Mouse (Mus musculus): ENCODE results near the gene Nr4a3. TPM values are rescaled to one million over a fixed set of nuclear protein-coding genes. Genes with fewer than 3 reads are reported as not detected.

Gene Nr4a3
- polyA plus RNA-seq (2014; fragmentation: Illumina TruSeq; extraction: RNeasy Lipid Tissue Mini Kit (QIAGEN cat#74804); ENCODE audit: low read depth, low replicate concordance): not detected

DNA sequence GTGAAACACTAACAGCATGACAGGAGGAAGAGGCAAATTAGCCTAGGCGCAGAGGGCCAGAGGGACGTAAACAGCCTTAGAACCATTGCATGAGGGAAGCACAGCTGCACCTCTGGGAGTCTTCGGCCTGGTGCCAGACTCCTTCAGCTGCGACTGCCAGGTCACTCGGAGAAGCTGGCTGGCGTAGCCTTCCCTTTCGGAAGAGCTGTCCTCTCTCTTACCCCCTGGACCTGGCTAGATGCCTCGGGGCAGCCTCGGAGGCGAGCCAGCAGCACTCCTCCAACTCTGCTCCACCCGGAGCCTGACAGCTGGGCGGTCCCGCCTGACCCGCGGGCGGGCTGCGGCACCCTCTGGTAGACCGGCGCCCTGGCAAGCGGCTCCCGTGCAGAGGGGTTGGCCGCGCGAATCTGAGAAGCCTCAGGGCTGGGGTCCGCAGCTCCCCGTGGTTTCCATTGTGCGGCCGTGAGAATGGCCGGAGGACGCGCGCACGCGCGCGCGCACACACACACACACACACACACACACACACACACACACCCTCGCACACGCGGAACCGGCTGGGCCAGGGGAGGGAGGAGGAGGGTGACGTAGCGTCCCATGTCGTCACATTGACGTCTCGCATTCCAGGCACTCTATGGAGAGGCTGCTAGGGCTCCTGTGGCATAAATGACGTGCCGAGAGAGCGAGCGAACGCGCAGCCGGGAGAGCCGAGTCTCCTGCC is at the start of gene Nr4a3:
Nr4a3 (plus strand) TSS at position 663 of the 721 bp plus-strand sequence.

DNA sequence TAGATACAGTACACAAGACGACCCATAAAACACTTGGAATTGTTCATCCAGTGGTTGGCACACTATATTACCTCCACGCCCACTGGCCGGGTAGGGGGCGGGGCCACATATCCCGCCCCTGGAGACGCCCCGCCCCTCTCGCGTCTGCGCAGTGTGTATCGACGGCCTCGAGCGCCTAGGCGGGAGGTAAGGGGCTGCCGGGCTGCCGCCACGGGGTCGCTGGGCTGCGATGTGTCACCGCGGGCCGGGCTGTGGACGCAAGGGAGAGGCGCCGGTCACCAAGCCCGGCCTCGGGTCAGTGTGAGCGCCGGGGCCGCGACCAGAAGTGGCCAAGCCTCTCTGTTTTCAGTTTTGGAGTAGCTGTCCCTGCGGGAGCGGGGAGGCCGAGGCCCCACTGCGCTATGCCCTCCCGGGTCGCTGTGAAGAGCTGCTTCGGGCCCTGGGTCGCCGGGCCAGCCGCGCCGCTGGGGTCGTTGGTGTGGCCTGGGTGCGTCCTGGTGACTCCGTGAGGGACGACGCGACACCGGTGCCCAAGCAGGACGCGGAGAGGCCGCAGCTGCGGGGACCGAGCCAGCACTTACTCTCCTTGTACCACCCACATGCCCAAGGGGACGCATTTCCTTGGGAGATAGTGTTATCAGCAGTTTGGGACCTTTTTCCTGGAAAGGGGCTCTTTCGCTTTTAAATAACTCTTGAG is 80.0 kb downstream of the Nr4a3 start, which contains the start of gene Stx17:
Stx17 (plus strand) TSS at position 143 of the 697 bp plus-strand sequence.

Other genes starting within 250 kb of the Nr4a3 start
- 17.0 TPM for gene Stx17, start 79.8 kb downstream of the Nr4a3 start, polyA plus RNA-seq (2014; fragmentation: Illumina TruSeq; extraction: RNeasy Lipid Tissue Mini Kit (QIAGEN cat#74804); ENCODE audit: low read depth, low replicate concordance)
- gene Erp44, start 234.4 kb downstream of the Nr4a3 start, polyA plus RNA-seq (2014; fragmentation: Illumina TruSeq; extraction: RNeasy Lipid Tissue Mini Kit (QIAGEN cat#74804); ENCODE audit: low read depth, low replicate concordance): 150 TPM
- gene Invs, start 234.6 kb downstream of the Nr4a3 start, polyA plus RNA-seq (2014; fragmentation: Illumina TruSeq; extraction: RNeasy Lipid Tissue Mini Kit (QIAGEN cat#74804); ENCODE audit: low read depth, low replicate concordance): 7.3 TPM